Mouse (Mus musculus): ENCODE results near the gene Draxin.

GRCm38 (mm10) chr4:148121982-148122693 lies 8.4 kb downstream of the Draxin start:
- TF ChIP-seq CTCF (IDR thresholded peaks at IDR 0.05; ENCODE audit: low read depth, low read length) (no peak), TAL1 (conservative IDR thresholded peaks at IDR 0.05; ENCODE audit: low read depth, low read length) (no peak), GATA1 (IDR thresholded peaks at IDR 0.05; ENCODE audit: borderline replicate concordance, low read length) (no peak), POLR2AphosphoS5 (IDR thresholded peaks at IDR 0.05; ENCODE audit: insufficient replicate concordance, low read depth, low read length) (no peak), GATA2 (IDR thresholded peaks at IDR 0.05; ENCODE audit: borderline replicate concordance, low read depth, low read length) (no peak)

Measured in G1E (cell line).